Mouse (Mus musculus) brain, embryonic 14.5 days (tissue): ENCODE results near the gene Gm45021.

Source experiments
- CTCF ChIP-seq: fragments of 200-500 bp; IDR thresholded peaks from 2 replicates; pipeline ENCODE4 v1.5.1; 2012; ENCODE audit warnings: inconsistent platforms, mild to moderate bottlenecking, moderate library complexity, borderline replicate concordance; ENCODE audit not compliant: insufficient read depth, insufficient read length; ENCODE audit errors: extremely low read depth
- POLR2A ChIP-seq: fragments of 200-500 bp; IDR thresholded peaks from 2 replicates; pipeline ENCODE4 v1.6.1; 2012; ENCODE audit warnings: mild to moderate bottlenecking, inconsistent platforms, borderline replicate concordance; ENCODE audit not compliant: poor library complexity, insufficient read depth, insufficient read length, severe bottlenecking; ENCODE audit errors: extremely low read depth

- TF ChIP-seq CTCF (no peak), POLR2A (no peak)
Observed at GRCm38 (mm10) chr6:48548314-48548713, 41.1 kb upstream of the Gm45021 start.
